Mouse (Mus musculus): ENCODE measurements around the gene Arhgef5. TPM values are rescaled to one million over a fixed set of nuclear protein-coding genes. Genes with fewer than 3 reads are reported as not detected.
A peak's percentile ranks its signal among the peaks of the same experiment; 100 is the strongest.

The Arhgef5 gene
- total RNA-seq, 1 experiment: 10.1 TPM

GRCm38 (mm10) chr6:43254193-43254926, 11.0 kb upstream of the Arhgef5 start:
- Histone ChIP-seq H3K4me1 (ENCODE audit: control insufficient read depth in 2 of 2, insufficient read depth in 2 of 2, low read length in 2 of 2, poor library complexity in 1 of 2) (no peaks in the 10 kb centered on the region), H3K27ac (ENCODE audit: insufficient read depth, low read depth, low read length, poor library complexity, severe bottlenecking) (no peak overlapping the region), H3K4me3 (ENCODE audit: insufficient read depth in 1 of 2, low read depth in 1 of 2, low read length in 2 of 2, poor library complexity in 1 of 2, severe bottlenecking in 1 of 2) (no peak overlapping the region), H3K9me3 (ENCODE audit: control insufficient read depth, insufficient read depth, low read depth, low read length) (no peaks in the 10 kb centered on the region), H3K9ac (ENCODE audit: insufficient read depth, low read depth, low read length, poor library complexity, severe bottlenecking) (no peak overlapping the region), H3K36me3 (ENCODE audit: control insufficient read depth, insufficient read depth, low read length, poor library complexity, severe bottlenecking) (no peaks in the 10 kb centered on the region)
- in situ Hi-C loops (cut with MboI; ENCODE audit: low sequenced_read_pairs in 2 of 2, unreplicated experiment in 2 of 2): no loop called here
- peak; percentile 33; the same call in 1 of the 2 replicates for TF ChIP-seq ZC3H11A (IDR thresholded peaks at IDR 0.05; ENCODE audit: borderline replicate concordance, low read depth, low read length)
- TF ChIP-seq HCFC1 (IDR thresholded peaks at IDR 0.05; ENCODE audit: borderline replicate concordance, insufficient read depth, low read length): no peak
- TF ChIP-seq CHD2 (IDR thresholded peaks at IDR 0.05; ENCODE audit: low read depth, low read length): no peak
- no peak for TF ChIP-seq MAFK (IDR thresholded peaks at IDR 0.05; ENCODE audit: insufficient read depth, low read depth, low read length)
- TF ChIP-seq ZNF384 (IDR thresholded peaks at IDR 0.05; ENCODE audit: low read depth, low read length): no peak
- no peak for DNase-seq (ENCODE audit: low read depth, low spot score)

- TF ChIP-seq HCFC1 (IDR thresholded peaks at IDR 0.05; ENCODE audit: borderline replicate concordance, insufficient read depth, low read length): no peak
- no peak for TF ChIP-seq CHD2 (IDR thresholded peaks at IDR 0.05; ENCODE audit: low read depth, low read length)
- TF ChIP-seq MAFK (IDR thresholded peaks at IDR 0.05; ENCODE audit: insufficient read depth, low read depth, low read length): no peak
- in situ Hi-C loops (cut with MboI; ENCODE audit: low sequenced_read_pairs in 2 of 2, unreplicated experiment in 2 of 2): no loop called here
Observed at GRCm38 (mm10) chr6:43260756-43261155, 4.6 kb upstream of the Arhgef5 start.

GRCm38 (mm10) chr6:43266356-43266755, 974 bp downstream of the Arhgef5 start:
- DNase-seq (ENCODE audit: low read depth, low spot score): no peak
- TF ChIP-seq CHD2 (IDR thresholded peaks at IDR 0.05; ENCODE audit: low read depth, low read length): no peak
- TF ChIP-seq ZC3H11A (IDR thresholded peaks at IDR 0.05; ENCODE audit: borderline replicate concordance, low read depth, low read length): no peak
- TF ChIP-seq HCFC1 (IDR thresholded peaks at IDR 0.05; ENCODE audit: borderline replicate concordance, insufficient read depth, low read length): no peak
- no peak for TF ChIP-seq ZNF384 (IDR thresholded peaks at IDR 0.05; ENCODE audit: low read depth, low read length)
- TF ChIP-seq MAFK (IDR thresholded peaks at IDR 0.05; ENCODE audit: insufficient read depth, low read depth, low read length): no peak
- Histone ChIP-seq H3K4me3 (ENCODE audit: insufficient read depth in 1 of 2, low read depth in 1 of 2, low read length in 2 of 2, poor library complexity in 1 of 2, severe bottlenecking in 1 of 2) (peak overlapping the region; percentile 64 to 69; a peak in 3 of 4 replicates), H3K36me3 (ENCODE audit: control insufficient read depth, insufficient read depth, low read length, poor library complexity, severe bottlenecking) (no peaks in the 10 kb centered on the region), H3K27ac (ENCODE audit: insufficient read depth, low read depth, low read length, poor library complexity, severe bottlenecking) (no peak overlapping the region), H3K9me3 (ENCODE audit: control insufficient read depth, insufficient read depth, low read depth, low read length) (no peaks in the 10 kb centered on the region), H3K9ac (ENCODE audit: insufficient read depth, low read depth, low read length, poor library complexity, severe bottlenecking) (no peak overlapping the region), H3K4me1 (ENCODE audit: control insufficient read depth in 2 of 2, insufficient read depth in 2 of 2, low read length in 2 of 2, poor library complexity in 1 of 2) (no peaks in the 10 kb centered on the region)
- in situ Hi-C loops (cut with MboI; ENCODE audit: low sequenced_read_pairs in 2 of 2, unreplicated experiment in 2 of 2): no loop called here

More at GRCm38 (mm10) chr6:43260756-43261155, 4.6 kb upstream of the Arhgef5 start:
- H3K27ac ChIP-seq (ENCODE audit: insufficient read depth, low read depth, low read length, poor library complexity, severe bottlenecking): no peak overlapping the region
- H3K9me3 ChIP-seq (ENCODE audit: control insufficient read depth, insufficient read depth, low read depth, low read length): no peaks in the 10 kb centered on the region
- DNase-seq (ENCODE audit: low read depth, low spot score): no peak
- H3K4me3 ChIP-seq (ENCODE audit: insufficient read depth in 1 of 2, low read depth in 1 of 2, low read length in 2 of 2, poor library complexity in 1 of 2, severe bottlenecking in 1 of 2): no peak overlapping the region
- no peaks in the 10 kb centered on the region for H3K4me1 ChIP-seq (ENCODE audit: control insufficient read depth in 2 of 2, insufficient read depth in 2 of 2, low read length in 2 of 2, poor library complexity in 1 of 2)
- H3K36me3 ChIP-seq (ENCODE audit: control insufficient read depth, insufficient read depth, low read length, poor library complexity, severe bottlenecking): no peaks in the 10 kb centered on the region
- no peak overlapping the region for H3K9ac ChIP-seq (ENCODE audit: insufficient read depth, low read depth, low read length, poor library complexity, severe bottlenecking)

- no peak overlapping the region for H3K27ac ChIP-seq (ENCODE audit: insufficient read depth, low read depth, low read length, poor library complexity, severe bottlenecking)
- H3K9me3 ChIP-seq (ENCODE audit: control insufficient read depth, insufficient read depth, low read depth, low read length): no peaks in the 10 kb centered on the region
- H3K4me3 ChIP-seq (ENCODE audit: insufficient read depth in 1 of 2, low read depth in 1 of 2, low read length in 2 of 2, poor library complexity in 1 of 2, severe bottlenecking in 1 of 2): no peak overlapping the region
- no peak overlapping the region for H3K9ac ChIP-seq (ENCODE audit: insufficient read depth, low read depth, low read length, poor library complexity, severe bottlenecking)
- no peak for DNase-seq (ENCODE audit: low read depth, low spot score)
- in situ Hi-C loops (cut with MboI; ENCODE audit: low sequenced_read_pairs in 2 of 2, unreplicated experiment in 2 of 2): no loop called here
- TF ChIP-seq ZNF384 (IDR thresholded peaks at IDR 0.05; ENCODE audit: low read depth, low read length): no peak
- TF ChIP-seq CHD2 (IDR thresholded peaks at IDR 0.05; ENCODE audit: low read depth, low read length): no peak
- TF ChIP-seq ZC3H11A (IDR thresholded peaks at IDR 0.05; ENCODE audit: borderline replicate concordance, low read depth, low read length): no peak
- TF ChIP-seq MAFK (IDR thresholded peaks at IDR 0.05; ENCODE audit: insufficient read depth, low read depth, low read length): no peak
- TF ChIP-seq HCFC1 (IDR thresholded peaks at IDR 0.05; ENCODE audit: borderline replicate concordance, insufficient read depth, low read length): no peak
- no peaks in the 10 kb centered on the region for H3K4me1 ChIP-seq (ENCODE audit: control insufficient read depth in 2 of 2, insufficient read depth in 2 of 2, low read length in 2 of 2, poor library complexity in 1 of 2)
- no peaks in the 10 kb centered on the region for H3K36me3 ChIP-seq (ENCODE audit: control insufficient read depth, insufficient read depth, low read length, poor library complexity, severe bottlenecking)
Observed at GRCm38 (mm10) chr6:43272597-43272996, 7.2 kb downstream of the Arhgef5 start.
